Mouse (Mus musculus) lung, adult 2 months (tissue): Measurements from ENCODE around the gene Atp11b. TPM values are rescaled to one million over a fixed set of nuclear protein-coding genes. Genes with fewer than 3 reads are reported as not detected.

ENCODE experiments used
- DNase-seq: peaks from one replicate; pipeline ENCODE4 v3.0.0; 2022
- H3K4me1 ChIP-seq: fragments of 200-500 bp; 2 replicates; pipeline ENCODE4 v1.6.1; 2011; ENCODE audit warnings: low read length; ENCODE audit not compliant: control insufficient read depth, insufficient read depth
- H3K4me3 ChIP-seq: fragments of 200-500 bp; replicated peaks from 2 replicates; pipeline ENCODE3; 2011; ENCODE audit warnings: low read depth, mild to moderate bottlenecking, control low read depth, low read length; ENCODE audit errors: extremely low read depth
- CTCF ChIP-seq: fragments of 200-500 bp; IDR thresholded peaks from 2 replicates; pipeline ENCODE4 v1.5.1; 2011; ENCODE audit warnings: mild to moderate bottlenecking, low read length, control low read depth; ENCODE audit not compliant: insufficient read depth
- POLR2A ChIP-seq: fragments of 200-500 bp; IDR thresholded peaks from 2 replicates; pipeline ENCODE4 v1.6.1; 2011; ENCODE audit warnings: low read depth, mild to moderate bottlenecking, control low read depth, low read length, borderline replicate concordance; ENCODE audit errors: extremely low read depth
- WGBS: fragments of 180-500 bp; shearing (Covaris S2); methylation state at CpG from one replicate; pipeline ENCODE4 v1.1.7; 2018; 5-methylcytosine and 5-hydroxymethylcytosine counted together
- polyA plus RNA-seq: library from polyadenylated mRNA; depleted of rRNA; stranded (reverse); fragments of >200 nt; gene quantifications from 2 replicates; pipeline ENCODE4 v1.2.3, GENCODE M21; 2012

Atp11b gene
- polyA plus RNA-seq, 1 experiment, result 16.4 TPM

DNA sequence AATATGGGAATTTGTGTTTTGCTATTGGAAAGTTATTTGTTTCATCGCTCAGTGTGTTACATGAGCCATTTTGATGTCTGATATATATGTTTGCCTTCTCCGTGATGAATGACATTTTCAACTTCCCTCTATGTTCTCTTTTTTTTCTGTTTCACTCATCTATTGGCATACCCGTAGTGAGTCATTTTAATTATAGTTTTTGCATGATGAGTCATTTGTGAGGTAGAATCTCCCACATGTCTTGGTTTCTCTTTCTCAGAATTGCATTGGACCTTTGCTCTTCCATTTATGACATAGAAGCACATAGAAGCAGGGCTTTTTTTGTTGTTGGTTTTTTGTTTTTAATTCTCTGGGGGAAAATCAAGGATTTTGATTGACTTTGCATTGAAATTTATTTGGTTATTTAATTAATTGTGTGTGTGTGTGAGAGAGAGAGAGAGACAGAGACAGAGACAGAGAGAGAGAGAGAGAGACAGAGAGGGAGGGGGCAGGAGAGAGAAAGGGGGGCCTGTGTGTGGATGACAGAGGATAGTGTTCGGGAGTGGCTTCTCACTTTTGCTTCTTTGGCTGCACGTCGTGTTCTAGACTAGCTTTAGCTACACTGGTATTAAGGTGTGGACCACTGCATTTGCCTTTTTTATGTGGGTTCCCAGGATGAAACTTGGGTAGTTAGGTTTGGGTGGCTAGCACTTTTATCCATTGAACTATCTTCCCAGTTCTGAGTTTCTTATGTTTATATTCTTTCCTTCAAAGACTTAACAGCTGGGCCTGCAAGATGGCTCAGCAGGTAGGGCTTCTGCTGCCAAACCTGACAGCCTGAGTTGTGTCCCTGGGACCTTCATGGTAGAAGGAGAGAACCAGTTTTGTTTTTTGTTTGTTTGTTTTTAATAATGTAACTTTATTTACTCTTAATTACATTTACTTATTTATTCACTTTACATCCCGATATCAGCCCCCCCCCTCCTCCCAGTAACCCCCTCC lies 11.0 kb downstream of the Atp11b start:
- TF ChIP-seq POLR2A (no peak), CTCF (no peak)
- WGBS, result 65% methylated on average over 7 of the region's 7 CpGs
- DNase-seq, result no peak
- Histone ChIP-seq H3K4me3 (no peak overlapping the region), H3K4me1 (no peaks in the 10 kb centered on the region; the same call in 1 of the 2 replicates)

GRCm38 (mm10) chr3:35779748-35780147 lies 25.8 kb downstream of the Atp11b start:
- DNase-seq, result no peak
- 73% methylated on average over 3 of the region's 3 CpGs for WGBS
- H3K4me1 ChIP-seq, result no peaks in the 10 kb centered on the region
- H3K4me3 ChIP-seq, result no peak overlapping the region
- TF ChIP-seq CTCF, result no peak
- TF ChIP-seq POLR2A, result no peak

DNA sequence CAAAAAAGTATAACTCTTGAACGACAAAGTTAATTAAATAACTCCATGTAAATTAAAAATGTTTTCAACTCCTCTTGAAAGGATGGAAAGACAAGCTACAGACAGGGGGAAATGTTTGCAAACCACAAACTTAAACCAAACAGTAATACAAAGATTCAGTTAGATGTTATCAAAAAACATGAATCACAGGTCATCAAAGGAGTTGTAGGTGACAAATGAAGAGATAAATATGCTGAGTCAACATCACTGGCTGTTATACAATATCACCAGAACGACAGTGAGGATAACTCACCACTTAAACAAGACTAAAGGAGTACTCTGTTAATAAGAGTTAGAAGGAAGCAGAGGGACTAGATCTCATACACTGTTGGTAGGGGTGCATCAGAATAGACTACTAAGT lies 48.1 kb downstream of the Atp11b start:
- 81% methylated on average over 2 of the region's 2 CpGs for WGBS
- no peak overlapping the region for H3K4me3 ChIP-seq
- no peak for DNase-seq

DNA sequence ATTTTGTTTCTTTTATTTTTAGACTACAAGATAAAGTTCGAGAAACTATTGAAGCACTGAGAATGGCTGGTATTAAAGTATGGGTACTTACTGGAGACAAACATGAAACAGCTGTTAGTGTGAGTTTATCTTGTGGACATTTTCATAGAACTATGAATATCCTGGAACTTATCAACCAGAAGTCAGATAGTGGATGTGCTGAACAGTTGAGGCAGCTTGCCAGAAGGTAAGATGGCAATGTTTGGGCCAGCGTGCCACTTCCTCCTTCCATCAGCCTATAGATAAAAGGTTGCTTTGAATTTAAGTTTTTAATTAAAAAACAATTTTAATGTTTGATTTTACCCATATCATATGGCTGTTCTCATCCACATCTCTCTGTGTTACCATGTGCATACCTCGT lies 66.0 kb downstream of the Atp11b start:
- H3K4me3 ChIP-seq, result no peak overlapping the region
- no peak for DNase-seq
- WGBS, result 87% methylated on average over 3 of the region's 3 CpGs
- TF ChIP-seq CTCF (no peak), POLR2A (no peak)
- H3K4me1 ChIP-seq, result no peaks in the 10 kb centered on the region

More for the DNA sequence above, 48.1 kb downstream of the Atp11b start:
- no peak for TF ChIP-seq CTCF
- TF ChIP-seq POLR2A, result no peak
- H3K4me1 ChIP-seq, result no peaks in the 10 kb centered on the region

DNA sequence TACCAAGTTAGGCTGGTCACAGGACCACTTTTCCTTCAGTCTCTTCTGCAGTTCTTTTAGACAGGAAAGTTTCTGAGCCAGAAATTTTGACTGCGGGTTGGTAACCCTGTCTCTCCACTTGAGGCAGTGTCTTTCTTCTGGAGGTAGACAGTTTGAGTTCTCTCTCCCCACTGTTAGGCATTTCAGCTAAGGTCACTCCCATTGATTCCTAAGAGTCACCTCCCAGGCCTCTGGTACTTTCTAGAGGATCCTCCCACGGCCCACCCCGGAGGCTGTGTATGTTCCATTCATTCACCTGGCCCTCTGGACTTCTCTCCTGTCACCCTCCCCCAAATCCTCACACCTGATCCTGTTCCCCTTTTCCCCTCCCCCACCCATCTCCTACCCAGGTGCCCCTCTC lies 68.1 kb downstream of the Atp11b start:
- Histone ChIP-seq H3K4me3 (no peak overlapping the region), H3K4me1 (no peaks in the 10 kb centered on the region)
- WGBS, result 99% methylated on average over 3 of the region's 3 CpGs
- no peak for TF ChIP-seq POLR2A
- no peak for TF ChIP-seq CTCF
- no peak for DNase-seq

DNA sequence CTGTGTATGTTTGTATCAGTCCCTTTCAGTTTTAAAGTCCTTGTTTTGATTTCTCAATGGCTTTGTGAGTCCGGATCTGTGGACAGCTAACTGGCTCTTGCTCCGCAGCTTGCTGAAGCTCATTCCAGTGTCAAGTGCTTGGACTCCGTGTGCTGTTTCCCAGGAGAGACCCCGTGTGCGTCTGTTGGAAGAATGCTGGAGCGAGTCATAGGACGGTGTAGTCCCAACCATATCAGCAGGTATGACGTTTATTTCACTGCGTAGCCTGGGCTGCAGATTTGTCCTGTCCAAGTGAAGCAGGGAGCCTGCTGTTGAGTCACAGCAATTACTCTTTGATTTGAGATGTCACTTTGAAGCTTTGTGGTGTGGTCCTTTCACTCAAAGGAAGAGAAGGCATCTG lies 95.4 kb downstream of the Atp11b start:
- H3K4me3 ChIP-seq, result no peak overlapping the region
- 93% methylated on average over 9 of the region's 9 CpGs for WGBS

DNA sequence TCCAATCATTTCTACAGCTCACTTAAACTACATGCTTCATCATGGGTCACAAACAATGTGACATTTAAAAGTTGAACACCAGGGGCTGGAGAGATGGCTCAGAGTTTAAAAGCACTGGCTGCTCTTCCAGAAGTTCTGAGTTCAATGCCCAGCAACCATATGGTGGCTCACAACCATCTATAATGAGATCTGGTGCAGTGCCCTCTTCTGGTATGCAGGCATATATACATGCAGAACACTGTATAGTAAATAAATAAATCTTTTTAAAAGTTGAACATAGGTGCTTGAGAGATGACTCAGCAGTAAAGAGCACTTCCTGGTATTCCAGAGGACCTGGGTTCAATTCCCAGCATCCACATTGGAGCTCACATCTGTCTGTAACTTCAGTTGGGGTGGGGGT lies 129.4 kb downstream of the Atp11b start:
- TF ChIP-seq CTCF (no peak), POLR2A (no peak)
- no peak for DNase-seq
- Histone ChIP-seq H3K4me1 (no peaks in the 10 kb centered on the region), H3K4me3 (no peak overlapping the region)

More for the DNA sequence above, 95.4 kb downstream of the Atp11b start:
- H3K4me1 ChIP-seq, result no peaks in the 10 kb centered on the region
- no peak for DNase-seq
- TF ChIP-seq CTCF (no peak), POLR2A (no peak)

- TF ChIP-seq POLR2A, result no peak
- TF ChIP-seq CTCF, result no peak
- DNase-seq, result no peak
- 87% methylated on average over 2 of the region's 2 CpGs for WGBS
- Histone ChIP-seq H3K4me3 (no peak overlapping the region), H3K4me1 (no peaks in the 10 kb centered on the region)
Observed at GRCm38 (mm10) chr3:35889531-35889930, 135.6 kb downstream of the Atp11b start.

DNA sequence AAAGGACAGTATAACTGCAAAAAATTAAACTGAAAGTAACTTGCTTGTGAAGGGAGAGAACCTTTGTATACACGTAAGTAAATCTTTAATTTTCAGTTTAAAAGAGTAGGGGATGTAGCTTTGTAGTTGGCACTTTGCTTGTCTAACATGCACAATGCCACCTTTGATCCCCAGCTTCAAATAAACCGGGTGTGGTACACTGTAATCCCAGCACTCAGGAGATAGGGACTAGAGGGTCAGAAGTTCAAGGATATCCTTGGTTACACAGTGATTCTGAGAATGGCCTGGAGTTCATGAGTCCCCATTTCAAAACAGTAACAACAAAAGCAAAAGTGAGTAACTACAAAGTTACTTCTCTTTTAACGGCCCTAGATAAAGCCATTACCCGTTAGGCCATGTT lies 137.2 kb downstream of the Atp11b start:
- no peaks in the 10 kb centered on the region for H3K4me1 ChIP-seq
- H3K4me3 ChIP-seq, result no peak overlapping the region
- 83% methylated on average over 4 of the region's 4 CpGs for WGBS
- TF ChIP-seq POLR2A (no peak), CTCF (no peak)
- no peak for DNase-seq

DNA sequence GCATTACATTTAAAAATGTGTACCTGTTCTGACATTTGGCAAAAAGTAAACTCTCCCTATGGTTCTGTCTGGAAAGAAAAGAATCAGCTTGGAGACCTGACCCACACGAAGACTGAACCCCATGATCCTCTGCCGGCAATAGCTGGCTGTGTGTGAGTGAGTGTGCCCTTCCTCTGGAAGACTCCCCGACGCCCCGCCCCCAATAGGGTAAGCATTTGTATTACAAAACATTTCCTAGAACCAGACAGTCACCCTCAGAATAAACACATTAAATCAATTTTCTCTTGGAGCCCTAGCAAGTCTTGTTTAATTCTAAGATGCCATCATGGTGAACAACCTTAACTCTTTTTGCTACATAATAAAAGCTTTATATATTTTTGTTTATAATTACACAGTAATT lies 139.2 kb downstream of the Atp11b start:
- H3K4me1 ChIP-seq, result no peaks in the 10 kb centered on the region
- DNase-seq, result no peak
- WGBS, result 84% methylated on average over 5 of the region's 5 CpGs
- no peak overlapping the region for H3K4me3 ChIP-seq
- TF ChIP-seq POLR2A (no peak), CTCF (no peak)
